Mouse (Mus musculus): ENCODE measurements around the gene Tmx2. TPM values are rescaled to one million over a fixed set of nuclear protein-coding genes. Genes with fewer than 3 reads are reported as not detected.
A peak's percentile ranks its signal among the peaks of the same experiment; 100 is the strongest.

Gene Tmx2
- total RNA-seq, 2 experiments from 2014 or later: 34.9 to 73.4 TPM

- intact Hi-C loops (cut with DNase I): loop anchor here (5.0 kb wide), 1 partner anchor 38 kb away; the partner anchor contains the start of genes Gm28635, Med19 and Tmx2
- TF ChIP-seq CTCF (IDR thresholded peaks at IDR 0.05): no peak
- H3K4me3 ChIP-seq: peak within 1 kb of the TSS; percentile 98
- peak; percentile 100 for DNase-seq
- H3K27ac ChIP-seq: peak within 1 kb of the TSS; percentile 95
Measured at GRCm38 (mm10) chr2:84714811-84715561, 36.0 kb upstream of the Tmx2 start, which contains the start of gene Zdhhc5. Zdhhc5 (minus strand) TSS chr2:84715180.

- Histone ChIP-seq H3K4me3 (peak overlapping the region; percentile 98), H3K27ac (peak overlapping the region; percentile 95)
- intact Hi-C loops (cut with DNase I): loop anchor here (5.0 kb wide), 1 partner anchor 37 kb away; the partner anchor contains the start of genes Gm28635, Med19 and Tmx2
- TF ChIP-seq CTCF (IDR thresholded peaks at IDR 0.05): no peak
- DNase-seq: no peak
Measured at GRCm38 (mm10) chr2:84714422-84714810, 35.5 kb upstream of the Tmx2 start.

- H3K4me3 ChIP-seq: no peak overlapping the region
- no peak overlapping the region for H3K27ac ChIP-seq
- intact Hi-C loops (cut with DNase I): loop anchor here (5.0 kb wide), 1 partner anchor 35 kb away; the partner anchor contains the start of genes Gm28635, Med19 and Tmx2
- no peak for DNase-seq
- TF ChIP-seq CTCF (IDR thresholded peaks at IDR 0.05): no peak
Measured at GRCm38 (mm10) chr2:84711898-84712297, 33.0 kb upstream of the Tmx2 start.

GRCm38 (mm10) chr2:84707523-84707922 is 28.6 kb upstream of the Tmx2 start:
- DNase-seq: no peak
- TF ChIP-seq CTCF (IDR thresholded peaks at IDR 0.05): no peak
- H3K4me3 ChIP-seq: no peak overlapping the region
- no peak overlapping the region for H3K27ac ChIP-seq
- intact Hi-C loops (cut with DNase I): no loop called here

- H3K27ac ChIP-seq: no peak overlapping the region
- no peak for TF ChIP-seq CTCF (IDR thresholded peaks at IDR 0.05)
- intact Hi-C loops (cut with DNase I): no loop called here
- no peak overlapping the region for H3K4me3 ChIP-seq
- no peak for DNase-seq
Measured at GRCm38 (mm10) chr2:84705295-84705694, 26.4 kb upstream of the Tmx2 start.

- intact Hi-C loops (cut with DNase I): no loop called here
- Histone ChIP-seq H3K4me3 (no peak overlapping the region), H3K27ac (no peak overlapping the region)
- DNase-seq: no peak
- no peak for TF ChIP-seq CTCF (IDR thresholded peaks at IDR 0.05)
Measured at GRCm38 (mm10) chr2:84704329-84704728, 25.4 kb upstream of the Tmx2 start.

- Histone ChIP-seq H3K27ac (no peak overlapping the region), H3K4me3 (no peak overlapping the region)
- intact Hi-C loops (cut with DNase I): no loop called here
- no peak for TF ChIP-seq CTCF (IDR thresholded peaks at IDR 0.05)
- DNase-seq: no peak
Measured at GRCm38 (mm10) chr2:84703497-84703896, 24.6 kb upstream of the Tmx2 start.

- Histone ChIP-seq H3K27ac (no peak overlapping the region), H3K4me3 (no peak overlapping the region)
- no peak for DNase-seq
- TF ChIP-seq CTCF (IDR thresholded peaks at IDR 0.05): no peak
- intact Hi-C loops (cut with DNase I): no loop called here
Measured at GRCm38 (mm10) chr2:84695007-84695695, 16.2 kb upstream of the Tmx2 start.

GRCm38 (mm10) chr2:84690050-84690449 is 11.1 kb upstream of the Tmx2 start:
- Histone ChIP-seq H3K27ac (no peak overlapping the region), H3K4me3 (no peak overlapping the region)
- no peak for TF ChIP-seq CTCF (IDR thresholded peaks at IDR 0.05)
- intact Hi-C loops (cut with DNase I): no loop called here
- no peak for DNase-seq

GRCm38 (mm10) chr2:84688080-84688844 is 9.3 kb upstream of the Tmx2 start:
- no peak for TF ChIP-seq CTCF (IDR thresholded peaks at IDR 0.05)
- Histone ChIP-seq H3K27ac (no peak overlapping the region), H3K4me3 (no peak overlapping the region)
- intact Hi-C loops (cut with DNase I): no loop called here
- no peak for DNase-seq

GRCm38 (mm10) chr2:84682605-84683183 is 3.8 kb upstream of the Tmx2 start:
- no peak overlapping the region for H3K27ac ChIP-seq
- DNase-seq: no peak
- intact Hi-C loops (cut with DNase I): no loop called here
- no peak overlapping the region for H3K4me3 ChIP-seq
- TF ChIP-seq CTCF (IDR thresholded peaks at IDR 0.05): no peak

All from gastrocnemius, adult 2 months (tissue).